Mouse (Mus musculus): ENCODE data around the gene Lamp1. TPM values are rescaled to one million over a fixed set of nuclear protein-coding genes. Genes with fewer than 3 reads are reported as not detected.

Lamp1 gene
- polyA plus RNA-seq, 1 experiment from 2014 or later, result 276 TPM

- H3K9ac ChIP-seq, result no peak overlapping the region
- 85% methylated on average over 5 of the region's 5 CpGs for WGBS
- no peak overlapping the region for H3K4me2 ChIP-seq (replicated peaks)
- no peaks in the 10 kb centered on the region for H3K9me3 ChIP-seq (replicated peaks)
- no peak for ATAC-seq (ENCODE audit: low FRiP score)
- no peaks in the 10 kb centered on the region for H3K36me3 ChIP-seq
- H3K4me1 ChIP-seq, result peaks cover 5% of the 10 kb centered on the region; the same call in 1 of the 2 replicates
- peaks cover 35% of the 10 kb centered on the region for H3K27me3 ChIP-seq
- H3K27ac ChIP-seq, result no peak overlapping the region
- H3K4me3 ChIP-seq, result no peak overlapping the region
These were observed 46.4 kb downstream of the Lamp1 start for GRCm38 (mm10) chr8:13205311-13205710.

GRCm38 (mm10) chr8:13206290-13206689 lies 47.3 kb downstream of the Lamp1 start:
- Histone ChIP-seq H3K36me3 (no peaks in the 10 kb centered on the region), H3K27ac (no peak overlapping the region), H3K9me3 (replicated peaks) (no peaks in the 10 kb centered on the region), H3K4me3 (no peak overlapping the region), H3K27me3 (peaks cover 27% of the 10 kb centered on the region), H3K9ac (no peak overlapping the region), H3K4me1 (no peaks in the 10 kb centered on the region), H3K4me2 (replicated peaks) (no peak overlapping the region)
- WGBS, result 43% methylated on average over 5 of the region's 5 CpGs
- ATAC-seq (ENCODE audit: low FRiP score), result no peak

- 48% methylated on average over 6 of the region's 6 CpGs for WGBS
These were observed 49.8 kb downstream of the Lamp1 start for GRCm38 (mm10) chr8:13208627-13209355.

GRCm38 (mm10) chr8:13209770-13210169 lies 50.8 kb downstream of the Lamp1 start:
- Histone ChIP-seq H3K27me3 (0 out of 2 replicates have a peak, but pooled peaks cover 3% of the 10 kb centered on the region), H3K36me3 (no peaks in the 10 kb centered on the region), H3K9me3 (replicated peaks) (no peaks in the 10 kb centered on the region), H3K27ac (no peak overlapping the region), H3K9ac (no peak overlapping the region), H3K4me1 (peaks cover 10% of the 10 kb centered on the region), H3K4me2 (replicated peaks) (no peak overlapping the region), H3K4me3 (no peak overlapping the region)
- WGBS, result 66% methylated on average over 1 of the region's 1 CpGs
- ATAC-seq (ENCODE audit: low FRiP score), result no peak

More at GRCm38 (mm10) chr8:13208627-13209355, 49.8 kb downstream of the Lamp1 start:
- Histone ChIP-seq H3K27ac (no peak overlapping the region), H3K4me1 (peaks cover 9% of the 10 kb centered on the region), H3K27me3 (0 out of 2 replicates have a peak, but pooled peaks cover 3% of the 10 kb centered on the region), H3K36me3 (no peaks in the 10 kb centered on the region), H3K9me3 (replicated peaks) (no peaks in the 10 kb centered on the region), H3K9ac (no peak overlapping the region), H3K4me3 (no peak overlapping the region), H3K4me2 (replicated peaks) (no peak overlapping the region)
- ATAC-seq (ENCODE audit: low FRiP score), result no peak

- Histone ChIP-seq H3K9me3 (replicated peaks) (no peaks in the 10 kb centered on the region), H3K4me2 (replicated peaks) (no peak overlapping the region), H3K27me3 (no peaks in the 10 kb centered on the region), H3K4me3 (no peak overlapping the region), H3K9ac (no peak overlapping the region), H3K4me1 (peaks cover 10% of the 10 kb centered on the region), H3K36me3 (no peaks in the 10 kb centered on the region), H3K27ac (no peak overlapping the region)
- WGBS, result 30% methylated on average over 10 of the region's 10 CpGs
- peak; percentile 56 for ATAC-seq (ENCODE audit: low FRiP score)
These were observed 54.7 kb downstream of the Lamp1 start for GRCm38 (mm10) chr8:13213479-13214268.

GRCm38 (mm10) chr8:13216386-13216785 lies 57.4 kb downstream of the Lamp1 start:
- Histone ChIP-seq H3K27me3 (no peaks in the 10 kb centered on the region), H3K4me3 (no peak overlapping the region), H3K9me3 (replicated peaks) (no peaks in the 10 kb centered on the region), H3K9ac (no peak overlapping the region), H3K4me1 (peaks cover 10% of the 10 kb centered on the region), H3K27ac (no peak overlapping the region), H3K4me2 (replicated peaks) (no peak overlapping the region), H3K36me3 (no peaks in the 10 kb centered on the region)
- ATAC-seq (ENCODE audit: low FRiP score), result no peak
- 76% methylated on average over 8 of the region's 8 CpGs for WGBS

- 52% methylated on average over 5 of the region's 5 CpGs for WGBS
- Histone ChIP-seq H3K4me1 (peaks cover 10% of the 10 kb centered on the region), H3K36me3 (no peaks in the 10 kb centered on the region), H3K4me2 (replicated peaks) (no peak overlapping the region), H3K27ac (no peak overlapping the region), H3K9me3 (replicated peaks) (no peaks in the 10 kb centered on the region), H3K27me3 (no peaks in the 10 kb centered on the region), H3K9ac (no peak overlapping the region), H3K4me3 (no peak overlapping the region)
- ATAC-seq (ENCODE audit: low FRiP score), result no peak
These were observed 58.1 kb downstream of the Lamp1 start for GRCm38 (mm10) chr8:13217093-13217492.

- Histone ChIP-seq H3K4me1 (peaks cover 9% of the 10 kb centered on the region), H3K4me2 (replicated peaks) (no peak overlapping the region), H3K9me3 (replicated peaks) (no peaks in the 10 kb centered on the region), H3K36me3 (no peaks in the 10 kb centered on the region), H3K9ac (no peak overlapping the region), H3K4me3 (no peak overlapping the region), H3K27me3 (no peaks in the 10 kb centered on the region), H3K27ac (no peak overlapping the region)
- no peak for ATAC-seq (ENCODE audit: low FRiP score)
These were observed 59.0 kb downstream of the Lamp1 start for GRCm38 (mm10) chr8:13217986-13218385.

- Histone ChIP-seq H3K4me2 (replicated peaks) (no peak overlapping the region), H3K36me3 (no peaks in the 10 kb centered on the region), H3K4me3 (no peak overlapping the region), H3K4me1 (peaks cover 4% of the 10 kb centered on the region), H3K9me3 (replicated peaks) (no peaks in the 10 kb centered on the region), H3K27ac (no peak overlapping the region), H3K9ac (no peak overlapping the region), H3K27me3 (no peaks in the 10 kb centered on the region)
- WGBS, result 84% methylated on average over 4 of the region's 4 CpGs
- no peak for ATAC-seq (ENCODE audit: low FRiP score)
These were observed 59.5 kb downstream of the Lamp1 start for GRCm38 (mm10) chr8:13218441-13218840.

- 88% methylated on average over 9 of the region's 9 CpGs for WGBS
- H3K4me1 ChIP-seq, result 0 out of 2 replicates have a peak, but pooled peaks cover 4% of the 10 kb centered on the region
- no peak for ATAC-seq (ENCODE audit: low FRiP score)
These were observed 65.5 kb downstream of the Lamp1 start for GRCm38 (mm10) chr8:13224426-13224825.

More at GRCm38 (mm10) chr8:13224426-13224825, 65.5 kb downstream of the Lamp1 start:
- Histone ChIP-seq H3K4me2 (replicated peaks) (no peak overlapping the region), H3K27ac (no peak overlapping the region), H3K9me3 (replicated peaks) (no peaks in the 10 kb centered on the region), H3K4me3 (no peak overlapping the region), H3K27me3 (no peaks in the 10 kb centered on the region), H3K9ac (no peak overlapping the region), H3K36me3 (no peaks in the 10 kb centered on the region)
